Mouse (Mus musculus) CD4-positive naive resting alpha-beta T cell, adult 57 days (primary cell): ENCODE data around the gene Rufy3. TPM values are rescaled to one million over a fixed set of nuclear protein-coding genes. Genes with fewer than 3 reads are reported as not detected.

Source experiments
- total RNA-seq: library from RNA; stranded (reverse); gene quantifications from one replicate; pipeline ENCODE4 v1.2.4, GENCODE M21; 2023

Gene Rufy3
- 5.9 TPM for total RNA-seq

GRCm38 (mm10) chr5:88564501-88565147 is at the start of gene Rufy3:
Rufy3 (plus strand) TSS chr5:88565040.

DNA sequence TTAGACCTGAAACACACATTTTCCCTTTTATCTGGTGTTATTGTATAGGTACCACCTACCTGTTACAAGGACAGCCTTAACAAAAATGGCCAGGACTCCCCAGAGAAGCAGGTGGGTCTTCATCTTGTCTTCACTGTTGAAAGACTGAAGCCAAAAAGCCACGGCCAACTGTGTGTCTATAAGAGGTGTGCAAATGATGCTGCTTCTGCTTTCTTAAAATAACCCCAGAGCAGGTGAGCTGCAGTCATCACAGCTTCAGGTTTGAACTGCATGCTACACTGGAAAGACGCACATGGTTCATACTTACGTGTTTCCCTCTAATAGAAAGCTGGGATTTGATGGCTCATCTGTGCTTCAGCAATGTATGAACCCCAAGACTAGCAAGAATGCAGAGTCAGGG is 37.2 kb upstream of the Rufy3 start, which contains the start of gene Jchain:
Jchain (minus strand) TSS at position 235 of the 400 bp plus-strand sequence.

DNA sequence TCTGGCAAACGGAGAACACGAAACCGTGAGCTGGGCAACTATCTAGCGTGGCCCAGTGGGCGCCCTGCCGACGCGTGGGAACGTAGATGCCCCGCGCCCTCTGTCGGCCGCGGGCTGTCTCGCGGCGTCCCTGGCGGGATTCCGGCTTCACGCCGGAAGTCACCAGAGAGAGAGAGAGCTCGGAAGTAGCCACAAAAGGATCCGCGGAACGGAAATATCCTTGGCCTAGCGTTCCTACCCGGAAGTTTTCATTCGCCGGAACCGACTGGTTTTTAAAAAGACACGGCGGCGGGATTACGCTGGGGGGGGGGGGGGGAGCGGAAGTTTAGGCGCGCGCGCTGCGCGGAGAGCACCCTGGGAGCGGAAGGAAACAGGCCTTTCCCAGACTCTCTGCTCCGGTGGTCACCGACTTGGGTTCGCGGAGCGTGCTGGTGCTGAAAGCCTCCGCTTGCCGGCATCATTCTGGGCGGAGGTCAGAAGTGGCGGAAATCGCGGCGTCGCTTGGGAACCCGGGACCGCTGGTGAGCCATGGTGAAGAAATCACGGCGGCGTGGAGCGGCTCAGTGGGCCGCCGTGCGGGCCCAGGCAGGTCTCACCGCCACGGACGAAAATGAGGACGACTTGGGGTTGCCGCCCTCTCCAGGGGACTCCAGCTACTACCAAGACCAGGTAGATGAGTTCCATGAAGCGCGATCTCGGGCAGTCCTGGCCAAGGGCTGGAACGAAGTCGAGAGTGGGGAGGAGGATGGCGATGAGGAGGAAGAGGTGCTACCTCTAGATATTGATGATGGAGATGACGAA is 10.6 kb upstream of the Rufy3 start, which contains the start of gene Utp3:
Utp3 (plus strand) TSS at position 377 of the 801 bp plus-strand sequence.

GRCm38 (mm10) chr5:88675443-88676387 is 110.9 kb downstream of the Rufy3 start, which contains the start of gene Grsf1:
Grsf1 (minus strand) TSS chr5:88676171.

Other genes with a start within 250 kb of the Rufy3 start
- gene Prol1, start 247.7 kb upstream of the Rufy3 start, total RNA-seq, result not detected
- not detected for gene Amtn, start 188.9 kb upstream of the Rufy3 start, total RNA-seq
- not detected for gene Ambn, start 109.0 kb upstream of the Rufy3 start, total RNA-seq
- gene Enam, start 77.1 kb upstream of the Rufy3 start, total RNA-seq, result not detected
- 50.5 TPM for gene Jchain, start 37.1 kb upstream of the Rufy3 start, total RNA-seq
- 52.7 TPM for gene Utp3, start 10.6 kb upstream of the Rufy3 start, total RNA-seq
- gene Grsf1, start 111.1 kb downstream of the Rufy3 start, total RNA-seq, result 41.4 TPM
- 23.4 TPM for gene Mob1b, start 155.8 kb downstream of the Rufy3 start, total RNA-seq
- gene Dck, start 200.0 kb downstream of the Rufy3 start, total RNA-seq, result 26.8 TPM